Mouse (Mus musculus): ENCODE data around the gene Sfn. TPM values are rescaled to one million over a fixed set of nuclear protein-coding genes. Genes with fewer than 3 reads are reported as not detected.
"Not testable (repeated sequence)": the region's sequence is repeated elsewhere in the genome, so short reads cannot be mapped to it uniquely, and the experiment has no call there.

Sfn gene
- total RNA-seq (2021) = 1 to 10 TPM; 1.0 to 1.4 TPM
- long read RNA-seq, experiment 1 = 0 reads
- long read RNA-seq, experiment 2 = 0 reads

- intact Hi-C loops (cut with DNase I) = no loop called here
- no peak for DNase-seq (ENCODE audit: low spot score in 2 of 2)
Measured at GRCm38 (mm10) chr4:133601721-133602218, at the start of gene Sfn. Gene Sfn, minus strand, starts transcription at chr4:133602168.

DNA sequence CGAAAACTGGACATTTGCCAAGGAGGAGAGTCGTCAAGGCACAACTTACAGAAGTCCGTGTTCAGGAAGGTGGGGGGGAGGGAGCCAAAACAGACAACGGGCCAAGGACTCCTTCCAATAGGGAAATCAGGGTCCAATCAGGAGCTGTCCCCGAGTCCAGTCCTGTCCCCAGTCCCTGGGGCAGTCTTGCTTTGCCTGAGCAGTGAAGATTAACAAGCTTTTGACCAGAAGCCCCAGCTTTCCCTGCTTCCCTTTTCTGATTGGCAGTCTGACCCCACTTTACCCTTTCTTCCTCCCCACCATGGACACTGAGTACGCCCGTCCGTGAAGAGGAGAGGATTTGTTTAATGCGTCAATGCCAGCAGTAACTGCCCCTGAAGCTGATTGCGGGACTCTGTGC, 49.5 kb upstream of the Sfn start:
- intact Hi-C loops (cut with DNase I) = loop anchor here (5.0 kb wide), 1 partner anchor 59 kb away; no protein-coding TSS in a partner anchor
- no peak for DNase-seq (ENCODE audit: low spot score in 2 of 2)

DNA sequence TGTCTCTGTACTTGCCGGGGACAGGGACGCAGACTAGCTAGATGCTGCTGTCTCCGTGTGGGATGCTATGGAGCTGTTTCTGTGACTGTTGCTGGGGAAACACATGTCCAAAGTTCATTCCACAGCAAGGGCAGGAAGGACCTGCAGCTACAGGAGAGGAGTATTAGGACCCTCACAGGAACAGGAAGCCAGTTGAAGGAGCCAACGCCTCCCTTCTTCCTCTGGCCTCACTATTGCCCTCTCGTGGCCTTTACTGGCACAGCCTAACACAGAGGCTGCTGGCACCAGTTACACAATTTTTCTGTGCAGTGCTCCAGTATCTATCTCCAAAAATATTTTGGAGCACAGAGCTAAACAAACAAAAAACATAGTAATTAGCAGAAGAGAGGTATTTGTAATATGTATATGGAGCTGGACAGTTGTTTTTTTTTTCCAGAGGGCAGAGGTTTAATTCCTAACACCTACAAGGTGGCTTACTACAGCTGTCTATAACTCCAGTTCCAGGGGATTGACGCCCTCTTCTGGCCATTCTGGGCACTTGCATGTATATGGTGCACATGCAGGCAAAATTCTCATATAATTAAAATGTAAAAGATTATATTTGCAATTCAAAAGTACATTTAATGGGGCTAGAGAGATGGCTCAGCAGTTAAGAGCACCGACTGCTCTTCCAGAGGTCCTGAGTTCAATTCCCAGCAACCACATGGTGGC, 48.2 kb upstream of the Sfn start, which contains the start of gene Zdhhc18:
Gene Zdhhc18 (minus strand): TSS at position 166 of the 711 bp plus-strand sequence.
- intact Hi-C loops (cut with DNase I) = loop anchor here (5.0 kb wide), 1 partner anchor 58 kb away; no protein-coding TSS in a partner anchor
- peak; percentile 79 to 81 for DNase-seq (ENCODE audit: low spot score in 2 of 2)

DNA sequence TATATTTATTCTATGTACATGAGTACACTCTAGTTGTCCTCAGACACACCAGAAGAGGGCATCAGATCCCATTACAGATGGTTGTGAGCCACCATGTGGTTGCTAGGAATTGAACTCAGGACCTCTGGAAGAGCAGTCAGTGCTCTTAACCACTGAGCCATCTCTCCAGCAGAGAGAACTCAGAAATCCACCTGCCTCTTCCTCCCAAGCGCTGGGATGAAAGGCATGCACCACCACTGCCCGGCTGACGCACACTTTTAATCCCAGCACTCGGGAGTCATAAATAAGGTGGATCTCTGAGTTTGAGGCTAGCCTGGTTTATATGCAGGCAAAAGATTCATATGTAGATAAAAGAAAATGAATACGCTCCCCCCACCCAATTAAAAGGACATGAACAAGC, 47.5 kb upstream of the Sfn start:
- DNase-seq (ENCODE audit: low spot score in 2 of 2); intact Hi-C loops (cut with DNase I): not testable (repeated sequence)

DNA sequence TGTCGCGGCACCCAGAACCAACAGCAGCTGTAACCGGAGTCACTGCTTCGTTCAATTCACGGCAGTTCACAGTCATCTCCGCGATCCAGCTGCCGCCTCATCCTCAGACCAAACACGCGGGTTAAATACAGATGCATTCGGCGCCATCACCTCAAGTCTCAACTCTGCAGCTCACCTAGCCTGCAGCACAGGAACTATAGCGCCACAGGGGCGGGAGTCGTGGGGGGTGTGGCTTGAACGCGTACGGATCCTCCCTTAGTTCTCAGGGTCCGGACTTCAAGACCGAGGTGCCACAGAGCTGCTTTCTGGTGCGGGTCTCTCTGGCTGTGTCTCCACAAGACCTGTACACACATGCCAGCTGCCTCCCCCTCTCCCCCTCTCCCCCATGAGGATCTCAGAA, 43.7 kb upstream of the Sfn start:
- intact Hi-C loops (cut with DNase I) = no loop called here
- DNase-seq (ENCODE audit: low spot score in 2 of 2) = no peak

GRCm38 (mm10) chr4:133645195-133645594, 43.2 kb upstream of the Sfn start:
- intact Hi-C loops (cut with DNase I) = no loop called here
- no peak for DNase-seq (ENCODE audit: low spot score in 2 of 2)

- intact Hi-C loops (cut with DNase I) = loop anchor here (5.0 kb wide), 1 partner anchor 37 kb away; no protein-coding TSS in a partner anchor
- no peak for DNase-seq (ENCODE audit: low spot score in 2 of 2)
Measured at GRCm38 (mm10) chr4:133634043-133634410, 32.1 kb upstream of the Sfn start.

- intact Hi-C loops (cut with DNase I) = loop anchor here (5.0 kb wide), 1 partner anchor 36 kb away; no protein-coding TSS in a partner anchor
- peak; percentile 83 to 87 for DNase-seq (ENCODE audit: low spot score in 2 of 2)
Measured at GRCm38 (mm10) chr4:133633332-133634042, 31.5 kb upstream of the Sfn start.

GRCm38 (mm10) chr4:133632483-133633327, 30.7 kb upstream of the Sfn start:
- no peak for DNase-seq (ENCODE audit: low spot score in 2 of 2)
- intact Hi-C loops (cut with DNase I) = loop anchor here (5.0 kb wide), 1 partner anchor 35 kb away; no protein-coding TSS in a partner anchor

DNA sequence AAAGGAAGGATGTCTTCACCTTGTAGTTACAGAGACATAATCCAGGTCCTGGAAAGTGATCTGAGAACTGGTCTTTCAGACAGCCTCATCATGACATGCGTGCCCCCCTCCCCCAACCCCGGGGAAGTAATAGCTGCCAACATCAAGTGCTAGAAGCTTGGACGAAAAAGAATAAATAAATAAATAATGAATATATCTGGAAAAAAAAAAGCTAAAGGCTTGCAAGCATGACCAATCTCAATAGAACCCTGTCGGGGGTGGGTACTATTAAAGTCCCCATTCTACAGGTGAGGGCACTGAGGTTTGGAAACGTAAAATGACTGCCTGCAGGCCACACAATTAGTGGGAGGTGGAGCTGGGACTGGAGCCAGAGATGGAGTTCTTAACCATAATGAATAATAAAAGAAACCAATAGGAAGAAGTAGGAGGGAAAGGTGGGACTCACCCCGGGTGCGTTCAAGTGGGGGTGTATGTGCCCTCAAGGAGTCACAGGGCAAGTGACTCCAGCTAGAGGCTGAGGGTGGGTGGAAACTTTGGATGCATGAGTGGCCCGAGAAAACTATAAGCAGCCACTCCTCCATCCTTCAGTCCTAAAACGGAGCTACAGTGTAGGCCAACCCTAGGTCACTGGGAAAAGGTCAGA, 29.9 kb upstream of the Sfn start:
- intact Hi-C loops (cut with DNase I) = loop anchor here (5.0 kb wide), 1 partner anchor 35 kb away; no protein-coding TSS in a partner anchor
- DNase-seq (ENCODE audit: low spot score in 2 of 2) = no peak

GRCm38 (mm10) chr4:133631071-133631768, 29.3 kb upstream of the Sfn start:
- intact Hi-C loops (cut with DNase I) = loop anchor here (5.0 kb wide), 1 partner anchor 34 kb away; no protein-coding TSS in a partner anchor

GRCm38 (mm10) chr4:133630326-133630920, 28.5 kb upstream of the Sfn start:
- no peak for DNase-seq (ENCODE audit: low spot score in 2 of 2)
- intact Hi-C loops (cut with DNase I) = loop anchor here (5.0 kb wide), 1 partner anchor 33 kb away; no protein-coding TSS in a partner anchor

More at GRCm38 (mm10) chr4:133631071-133631768, 29.3 kb upstream of the Sfn start:
- no peak for DNase-seq (ENCODE audit: low spot score in 2 of 2)

GRCm38 (mm10) chr4:133629191-133629590, 27.2 kb upstream of the Sfn start:
- no peak for DNase-seq (ENCODE audit: low spot score in 2 of 2)
- intact Hi-C loops (cut with DNase I) = no loop called here

DNA sequence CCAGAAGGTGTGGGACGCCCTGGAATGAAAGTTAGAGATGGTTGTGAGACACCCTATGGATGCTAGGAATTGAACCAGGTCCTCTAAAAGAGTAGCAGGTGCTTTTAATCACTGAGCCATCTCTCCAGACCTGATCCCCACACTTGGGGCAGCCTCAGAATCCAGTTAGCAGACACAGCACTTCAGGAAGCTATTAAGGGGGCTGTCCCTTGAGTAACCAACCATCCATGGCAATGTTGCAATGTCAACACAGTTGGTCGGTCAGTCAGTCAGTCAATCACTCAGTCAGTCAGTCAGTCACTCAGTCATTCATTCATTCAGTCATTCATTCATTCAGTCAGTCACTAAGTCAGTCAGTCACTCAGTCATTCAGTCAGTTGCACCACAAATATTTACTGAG, 26.5 kb upstream of the Sfn start:
- intact Hi-C loops (cut with DNase I) = no loop called here
- no peak for DNase-seq (ENCODE audit: low spot score in 2 of 2)

DNA sequence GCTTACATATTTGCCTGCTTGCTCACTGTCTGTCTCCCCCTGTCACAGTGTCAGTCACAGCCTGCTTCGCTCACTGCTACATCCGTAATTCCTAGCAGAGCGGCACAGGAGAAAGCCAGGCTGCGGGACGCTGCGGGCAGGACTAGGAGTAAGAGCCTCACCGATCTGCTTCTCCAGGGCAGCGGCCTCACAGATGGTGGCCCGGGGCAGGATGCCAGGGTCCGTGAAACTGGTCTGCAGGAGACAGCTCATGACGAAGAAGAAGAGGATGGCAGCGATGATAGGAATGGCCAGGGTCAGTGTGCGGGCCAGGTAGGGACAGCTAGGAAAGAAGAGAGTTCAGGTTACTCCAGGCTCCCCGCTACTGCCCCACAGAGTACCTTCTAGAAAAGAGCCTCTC, 25.1 kb upstream of the Sfn start:
- intact Hi-C loops (cut with DNase I) = no loop called here
- no peak for DNase-seq (ENCODE audit: low spot score in 2 of 2)

- intact Hi-C loops (cut with DNase I) = no loop called here
- no peak for DNase-seq (ENCODE audit: low spot score in 2 of 2)
Measured at GRCm38 (mm10) chr4:133626621-133627020, 24.7 kb upstream of the Sfn start.

- intact Hi-C loops (cut with DNase I) = no loop called here
- no peak for DNase-seq (ENCODE audit: low spot score in 2 of 2)
Measured at GRCm38 (mm10) chr4:133626221-133626620, 24.3 kb upstream of the Sfn start.

GRCm38 (mm10) chr4:133625621-133626071, 23.7 kb upstream of the Sfn start:
- intact Hi-C loops (cut with DNase I) = no loop called here
- no peak for DNase-seq (ENCODE audit: low spot score in 2 of 2)

Data from left cerebral cortex, postnatal 14 days (tissue).